Mouse (Mus musculus) heart, adult 2 months (tissue): ENCODE results near the gene Aak1.

Experiments used
- CTCF ChIP-seq: fragments of 200-600 bp; IDR thresholded peaks from 2 replicates; pipeline ENCODE4 v1.8.1; 2022; ENCODE audit warnings: antibody characterized with exemption, mild to moderate bottlenecking, moderate library complexity
- EP300 ChIP-seq: fragments of 200-500 bp; IDR thresholded peaks from 2 replicates; pipeline ENCODE4 v1.6.1; 2011; ENCODE audit warnings: low read depth, low read length, control low read depth; ENCODE audit not compliant: insufficient read depth

- TF ChIP-seq CTCF (peak; percentile 72), EP300 (no peak)
Observed at GRCm38 (mm10) chr6:87016916-87017315, 167.6 kb downstream of the Aak1 start.
